Mouse (Mus musculus): Measurements from ENCODE around the gene Btbd35f2. TPM values are rescaled to one million over a fixed set of nuclear protein-coding genes. Genes with fewer than 3 reads are reported as not detected.
"Not testable (repeated sequence)": the region's sequence is repeated elsewhere in the genome, so short reads cannot be mapped to it uniquely, and the experiment has no call there.

The Btbd35f2 gene
- not detected in 2 replicates for polyA plus RNA-seq (2015; fragmentation: Nextera tagmentation; extraction: Ambion mirVana)

DNA sequence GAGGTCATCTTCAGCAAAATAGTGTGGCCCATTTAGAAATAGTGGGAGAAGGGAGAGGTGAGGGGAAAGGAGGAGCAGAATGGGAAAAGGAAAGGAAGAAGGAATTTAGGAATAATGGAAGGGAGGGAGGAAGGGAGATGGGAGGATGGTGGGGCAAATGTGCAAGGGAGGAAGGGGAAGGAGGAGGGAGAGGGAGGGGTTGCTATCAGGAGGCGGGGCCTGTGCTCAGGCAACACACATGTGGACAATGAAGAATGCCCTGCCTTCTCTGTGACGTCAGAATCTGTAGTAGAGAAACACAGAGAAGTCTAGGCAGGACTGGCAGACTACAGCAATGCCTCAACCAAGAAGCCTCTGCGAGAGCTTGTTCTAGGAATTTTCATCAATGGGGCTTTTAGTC, at the start of gene Btbd35f2:
Gene Btbd35f2, plus strand, starts transcription at position 301 of the 400 bp plus-strand sequence.
- not testable (repeated sequence) for DNase-seq (ENCODE audit: low spot score); H3K4me1 ChIP-seq (replicated peaks; ENCODE audit: control insufficient read depth, insufficient read depth); H3K4me3 ChIP-seq (ENCODE audit: low read depth, low read length); H3K36me3 ChIP-seq (ENCODE audit: control insufficient read depth, insufficient read depth, low read length); H3K4me2 ChIP-seq (replicated peaks; ENCODE audit: low read depth); H3K27me3 ChIP-seq (ENCODE audit: control insufficient read depth, insufficient read depth, low read length); H3K9ac ChIP-seq (ENCODE audit: low read length); H3K9me3 ChIP-seq (ENCODE audit: control insufficient read depth, low read length); H3K27ac ChIP-seq (replicated peaks); ATAC-seq (ENCODE audit: low FRiP score, low TSS enrichment)
- WGBS = no CpG with 5 or more reads among the region's 3 CpGs

Other genes starting within 250 kb of the Btbd35f2 start
- not detected in 2 replicates for gene Btbd35f22, start 230.6 kb upstream of the Btbd35f2 start, polyA plus RNA-seq (2015; fragmentation: Nextera tagmentation; extraction: Ambion mirVana)